Mouse (Mus musculus) frontal cortex, adult (tissue): ENCODE measurements around the gene Gm3646.

Source experiments
- ATAC-seq: cut with Nextera tagmentation; 2 replicates; pipeline ENCODE4 v1.9.2; 2017; ENCODE audit warnings: mild to moderate bottlenecking, moderate library complexity, mixed read lengths; ENCODE audit not compliant: low TSS enrichment

Gm3646 gene

DNA sequence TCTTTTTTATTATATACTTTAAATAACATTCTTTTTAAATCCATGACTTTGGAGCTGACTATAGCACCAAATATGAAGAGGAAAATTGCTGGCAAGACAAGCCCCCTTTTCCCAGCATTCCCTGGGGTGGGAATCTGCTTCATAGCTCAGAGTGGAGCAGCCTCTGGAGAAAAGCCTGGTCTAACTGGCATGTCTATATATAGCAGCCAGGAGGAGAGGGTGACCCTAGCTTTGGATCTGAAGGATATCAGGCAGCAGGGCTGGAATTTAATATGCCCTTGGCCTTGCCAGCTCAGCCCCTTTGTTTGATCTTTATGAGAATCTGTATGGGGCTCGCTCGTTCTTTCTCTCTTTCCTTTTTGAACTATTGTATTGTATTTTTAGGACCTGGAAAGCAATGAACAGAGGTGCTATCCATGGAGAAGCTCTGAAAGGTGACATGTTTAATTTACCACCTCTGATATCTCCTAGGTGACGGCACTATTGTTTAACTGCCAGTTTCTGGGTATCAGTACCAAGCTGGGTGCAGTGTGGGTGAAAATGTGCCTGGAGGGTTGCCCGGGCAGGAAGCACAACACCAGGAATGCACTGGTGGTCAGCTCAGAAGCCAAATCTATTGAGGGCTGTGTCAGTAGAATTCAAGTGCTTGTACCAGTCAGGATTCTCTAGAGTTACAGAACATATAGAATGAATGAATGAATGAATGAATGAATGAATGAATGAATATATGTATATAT lies at the start of gene Gm3646:
Gene Gm3646 (minus strand): TSS at position 90 of the 737 bp plus-strand sequence.
- no peak for ATAC-seq

DNA sequence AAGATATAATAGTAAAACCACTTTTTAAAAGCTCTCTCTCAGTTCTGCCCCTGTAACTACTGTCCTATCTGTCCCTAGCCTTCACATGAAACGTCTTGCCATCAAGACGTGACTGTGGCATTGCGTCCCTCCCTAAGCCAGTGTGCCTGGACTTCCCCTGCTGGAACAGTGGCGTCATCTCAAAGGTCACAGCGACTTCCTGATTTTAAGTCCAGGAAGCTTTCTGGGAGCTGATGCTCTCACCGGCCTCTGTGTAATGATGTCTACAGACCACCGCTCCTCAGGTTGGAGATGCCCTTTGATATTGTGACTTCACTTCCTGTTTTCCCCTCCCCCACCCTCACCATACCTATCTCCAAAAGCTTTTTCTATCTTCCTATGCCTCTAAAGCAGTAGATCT lies 41.9 kb upstream of the Gm3646 start:
- no peak for ATAC-seq

DNA sequence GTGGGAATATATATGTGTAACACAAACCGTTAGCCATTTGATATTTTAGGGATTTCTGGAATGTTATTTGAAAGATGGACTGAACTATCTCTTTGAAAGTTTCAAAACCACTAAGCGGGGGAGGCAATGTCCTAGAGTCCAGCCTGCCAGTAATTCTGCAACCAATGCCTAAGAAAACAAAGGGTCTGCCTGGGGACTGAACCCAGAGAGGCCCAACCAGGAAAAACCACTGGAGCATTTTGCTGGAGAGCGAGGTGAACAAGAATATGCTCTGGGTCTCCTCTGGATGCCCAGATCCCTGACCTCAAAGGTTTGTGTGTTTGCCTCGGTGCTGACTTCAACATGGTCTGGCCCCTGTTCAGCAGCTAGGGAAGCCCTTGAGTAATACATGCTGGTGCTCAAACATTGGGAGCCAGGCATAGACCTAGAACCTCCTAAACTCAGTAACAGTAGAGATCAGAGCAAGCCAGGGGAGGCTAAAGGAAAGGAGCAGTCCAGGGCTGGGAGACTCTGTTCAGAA lies 41.0 kb upstream of the Gm3646 start:
- no peak for ATAC-seq

DNA sequence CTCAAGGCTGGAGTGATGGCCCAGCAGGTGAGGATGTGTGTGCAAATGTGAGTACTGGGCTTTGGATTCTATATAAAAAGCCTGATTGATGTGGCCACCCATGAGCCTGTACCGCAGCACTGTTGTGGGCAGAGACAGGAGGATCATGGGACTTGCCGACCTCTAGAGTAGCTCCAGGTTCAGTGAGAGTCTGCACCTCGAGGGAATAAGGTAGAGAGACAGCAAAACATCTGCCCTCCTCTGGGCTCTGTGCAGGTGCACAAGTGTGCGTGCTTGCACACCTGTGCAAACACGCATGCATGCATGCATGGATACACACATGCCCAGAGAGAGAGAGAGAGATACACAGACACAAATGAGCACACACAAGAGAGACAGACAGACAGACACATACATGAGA lies 38.2 kb upstream of the Gm3646 start:
- no peak for ATAC-seq

DNA sequence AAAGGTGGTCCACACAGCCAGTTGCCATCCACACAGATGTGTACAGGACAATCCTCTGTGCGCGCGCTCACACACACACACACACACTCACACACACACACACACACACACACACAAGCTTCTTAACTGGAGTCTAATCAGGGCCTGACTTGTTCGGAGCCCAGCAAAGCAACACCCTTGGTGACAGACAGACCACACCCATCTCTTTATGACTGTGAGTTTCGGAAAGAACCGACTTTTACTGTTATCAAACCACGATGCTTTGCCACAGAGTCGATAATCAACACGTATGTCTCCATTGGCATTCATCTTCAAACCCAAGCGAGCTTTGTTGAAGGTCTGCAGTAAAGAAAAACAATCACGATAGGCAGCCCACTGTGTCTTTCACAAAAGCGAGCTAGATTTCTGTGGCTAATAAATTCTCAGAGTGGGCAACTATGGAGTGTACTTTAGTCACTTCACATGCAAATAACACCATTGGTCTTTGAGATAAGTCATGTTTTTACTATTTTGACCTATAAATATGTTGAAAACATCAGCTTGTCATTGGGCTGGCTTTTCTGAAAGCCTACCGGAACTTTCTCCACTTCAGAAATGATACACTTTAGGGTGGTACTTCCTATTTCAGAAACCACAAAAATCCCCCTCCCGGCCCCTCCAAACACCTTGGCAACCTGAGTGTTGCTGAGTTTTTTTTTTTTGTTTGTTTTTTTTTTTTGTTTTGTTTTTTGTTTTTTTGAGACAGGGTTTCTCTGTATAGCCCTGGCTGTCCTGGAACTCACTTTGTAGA lies 37.3 kb upstream of the Gm3646 start:
- ATAC-seq = no peak

DNA sequence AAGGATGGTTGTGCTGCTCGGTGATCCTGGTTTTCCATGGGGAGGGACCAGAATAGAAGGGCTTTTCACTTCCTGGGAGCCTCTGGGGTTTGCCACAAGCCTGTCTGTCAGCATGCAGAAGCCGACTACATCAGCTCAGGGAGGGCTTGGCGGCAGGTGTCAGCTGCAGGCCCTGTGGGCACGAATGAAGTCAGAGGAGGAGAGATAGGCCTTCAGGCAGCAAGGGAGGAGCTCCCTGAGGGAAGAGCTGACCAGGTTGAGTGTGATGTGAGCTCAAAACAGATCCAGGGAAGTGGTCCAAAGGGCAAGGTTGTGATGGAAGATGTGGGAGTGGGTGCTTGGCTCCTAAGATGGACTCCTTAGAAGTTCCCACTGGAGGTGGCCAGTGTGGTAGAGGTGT lies 35.7 kb upstream of the Gm3646 start:
- no peak for ATAC-seq

DNA sequence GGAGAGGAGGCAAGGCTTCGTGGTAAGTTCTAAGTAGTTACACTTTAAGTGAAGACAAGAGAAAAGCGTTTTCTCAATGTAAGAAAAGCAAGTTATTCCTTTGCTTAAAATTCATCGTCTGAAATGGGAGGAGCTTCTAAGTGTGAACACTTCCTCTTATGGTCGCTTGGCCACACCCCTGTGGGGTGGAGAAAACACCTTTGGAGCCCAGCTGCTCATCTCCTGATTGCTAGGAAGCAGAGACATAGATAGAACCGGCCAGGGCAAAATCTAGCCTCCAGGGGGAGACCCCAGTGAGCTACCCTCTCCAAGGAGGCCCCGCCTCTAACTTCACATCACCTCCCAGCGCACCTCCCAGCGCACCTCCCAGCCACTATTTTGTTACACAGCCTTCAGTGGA lies 34.7 kb upstream of the Gm3646 start:
- ATAC-seq = no peak

DNA sequence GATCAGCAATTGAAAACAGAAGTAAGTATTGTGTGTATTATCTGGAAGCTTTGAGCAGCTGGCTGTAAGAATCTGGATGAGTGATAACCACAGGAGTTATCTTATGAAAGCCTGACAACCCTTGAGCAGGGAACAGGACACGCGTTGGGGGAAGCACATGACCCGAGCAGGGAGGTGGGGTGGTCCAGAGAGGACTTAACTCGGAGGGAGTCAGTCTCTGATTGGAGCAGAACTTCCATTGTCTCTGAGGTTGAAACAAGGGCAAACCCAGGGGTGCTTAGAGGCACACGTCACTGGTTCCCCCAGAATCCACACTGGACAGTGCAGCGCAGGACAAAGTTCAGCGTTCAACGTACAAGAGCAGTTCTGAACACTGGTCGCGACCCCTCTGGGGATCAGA lies 34.1 kb upstream of the Gm3646 start:
- ATAC-seq = no peak

DNA sequence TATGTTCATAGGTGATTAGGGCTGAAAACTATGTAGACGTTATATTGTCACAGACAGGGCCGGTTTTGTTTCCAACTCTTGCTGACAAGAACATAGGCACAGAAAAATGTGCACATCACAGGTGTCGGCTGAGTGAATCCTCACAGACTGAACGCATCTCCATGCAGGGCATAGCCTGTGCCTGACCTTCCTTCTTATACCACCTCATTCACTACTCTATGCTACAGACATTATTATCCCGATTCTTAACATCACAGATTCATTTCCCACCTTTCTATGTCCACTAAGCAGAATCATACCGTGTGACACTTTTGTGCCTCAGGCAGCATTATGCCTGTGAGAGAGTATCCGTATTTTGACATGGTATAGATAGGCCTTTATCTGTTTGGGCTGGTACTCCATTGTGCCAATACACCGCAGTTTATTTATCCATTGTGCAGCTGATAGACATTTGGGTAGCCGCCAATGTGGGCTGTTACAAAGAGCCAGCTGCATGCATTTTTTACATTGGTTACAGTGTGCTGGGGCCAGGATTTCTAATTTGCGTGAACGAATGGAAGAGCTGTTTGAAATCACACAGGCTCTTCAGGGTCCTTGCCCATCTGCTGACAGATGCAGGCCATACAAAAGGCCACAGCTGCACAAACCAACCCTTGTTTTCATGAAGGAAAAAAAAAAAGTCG lies 33.5 kb upstream of the Gm3646 start:
- no peak for ATAC-seq

DNA sequence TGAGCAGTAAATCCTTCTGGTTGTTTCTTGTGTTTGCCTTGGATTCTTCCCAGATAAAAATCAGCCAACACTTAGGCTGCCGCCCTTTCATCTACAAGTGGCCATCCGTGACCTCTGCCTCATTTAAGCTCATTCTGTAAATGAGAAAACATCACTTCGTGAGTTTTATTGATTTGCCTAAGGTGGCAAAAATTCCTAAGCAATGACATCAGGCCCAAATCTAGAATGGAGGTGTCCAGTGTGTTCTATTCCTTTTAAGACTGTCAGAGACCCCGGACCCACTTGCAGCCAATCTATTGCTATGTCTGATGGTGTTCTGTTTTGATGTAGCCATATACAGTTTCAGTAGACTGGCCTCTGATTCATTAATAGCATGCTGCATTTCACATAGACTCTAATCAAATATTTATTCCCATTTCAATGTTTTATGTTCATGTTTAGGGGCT lies 26.5 kb upstream of the Gm3646 start:
- no peak for ATAC-seq

DNA sequence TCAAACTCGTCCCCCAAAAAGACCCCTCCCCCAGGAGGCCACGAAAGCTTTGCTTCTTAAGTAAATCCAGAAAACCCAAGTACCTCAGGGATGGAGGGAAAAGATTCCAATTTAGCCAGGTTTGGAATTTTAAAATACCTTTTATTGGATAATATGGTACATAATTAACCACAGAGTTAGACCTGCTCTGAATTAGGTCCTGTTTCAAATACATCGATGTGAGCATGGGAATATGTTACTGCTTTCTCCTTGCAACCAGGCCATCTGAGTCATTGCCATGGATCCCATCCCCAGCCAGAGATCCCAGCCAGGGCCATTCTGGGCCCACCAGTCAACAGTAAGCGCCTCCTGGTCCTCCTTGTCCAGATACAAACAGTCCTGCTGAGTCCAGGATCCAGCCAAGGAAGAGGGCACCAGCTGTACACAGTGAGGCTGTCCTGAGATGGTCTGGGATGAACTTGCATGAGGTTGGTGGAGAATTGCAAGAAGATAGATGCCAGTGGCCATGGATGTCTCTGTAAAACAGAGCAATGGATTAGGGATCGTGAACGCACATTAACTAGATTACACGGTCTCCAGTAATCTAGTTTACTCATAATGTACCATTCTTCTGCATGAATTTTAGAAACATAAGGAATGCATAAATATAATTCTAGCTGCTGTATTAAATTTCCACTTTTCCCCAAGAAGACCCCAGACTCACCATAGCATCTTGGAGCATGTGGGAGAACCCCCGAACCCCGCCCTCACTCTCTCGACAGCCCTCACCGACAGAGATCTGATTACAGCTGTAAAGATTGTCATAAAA lies 25.9 kb upstream of the Gm3646 start:
- no peak for ATAC-seq

DNA sequence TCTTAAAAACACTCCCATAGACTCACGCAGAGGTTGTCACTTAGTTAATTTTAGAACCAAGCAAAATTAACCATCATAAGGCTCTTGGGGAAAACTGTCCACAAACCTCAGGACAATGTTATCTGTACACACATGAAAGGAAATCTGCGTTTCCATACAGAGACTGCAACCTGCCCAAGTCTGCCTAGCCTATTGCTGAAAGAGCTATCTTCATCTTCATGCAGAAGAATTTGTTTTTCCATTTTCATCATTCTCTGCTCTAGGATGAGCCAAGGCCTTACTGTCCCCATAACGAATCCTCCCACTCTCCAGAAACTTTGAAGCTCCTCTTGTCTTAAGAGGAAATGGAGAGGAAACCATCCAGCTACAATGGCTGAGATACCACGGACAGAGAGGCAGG lies 19.8 kb upstream of the Gm3646 start:
- peak; percentile 62 for ATAC-seq

DNA sequence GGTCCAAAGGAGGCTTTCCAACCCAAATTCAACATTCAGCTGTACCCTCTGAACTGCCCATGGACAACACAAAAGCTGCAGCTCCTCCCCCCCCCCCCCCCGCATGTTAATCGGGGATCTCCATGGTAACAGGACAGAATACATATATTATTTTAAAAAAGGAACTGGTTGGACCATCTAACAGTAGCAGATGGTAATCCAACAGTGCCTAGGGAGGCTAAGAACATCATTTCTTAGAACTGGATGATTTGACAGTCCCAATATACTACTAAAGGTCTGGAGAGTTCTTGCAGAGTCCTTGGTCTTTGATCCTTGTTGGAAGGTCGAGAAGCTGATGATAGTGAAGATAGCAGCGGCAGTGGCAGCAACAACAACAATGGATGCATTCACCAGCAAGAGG lies 19.1 kb upstream of the Gm3646 start:
- peak; percentile 59; the same call in 1 of the 2 replicates for ATAC-seq

DNA sequence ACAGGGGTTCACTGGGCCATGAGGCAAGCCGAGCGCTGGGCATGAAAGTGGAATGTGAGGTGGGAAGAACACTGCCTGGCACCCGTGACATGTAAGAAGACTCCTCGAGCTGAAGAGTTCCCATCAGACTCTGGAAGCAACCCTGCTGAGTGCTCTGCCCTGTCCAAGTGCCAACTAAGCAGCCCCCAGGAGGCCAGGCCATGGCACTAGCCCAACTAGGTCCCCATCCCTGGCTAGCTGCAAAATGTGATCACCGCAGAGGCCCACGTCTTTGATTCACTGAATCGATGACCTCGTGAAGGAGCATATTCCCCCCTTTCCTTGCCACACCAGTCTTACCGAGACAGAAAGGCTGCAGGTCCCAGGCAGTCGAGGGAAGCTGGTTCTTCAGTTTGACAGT lies 14.5 kb upstream of the Gm3646 start:
- no peak for ATAC-seq

DNA sequence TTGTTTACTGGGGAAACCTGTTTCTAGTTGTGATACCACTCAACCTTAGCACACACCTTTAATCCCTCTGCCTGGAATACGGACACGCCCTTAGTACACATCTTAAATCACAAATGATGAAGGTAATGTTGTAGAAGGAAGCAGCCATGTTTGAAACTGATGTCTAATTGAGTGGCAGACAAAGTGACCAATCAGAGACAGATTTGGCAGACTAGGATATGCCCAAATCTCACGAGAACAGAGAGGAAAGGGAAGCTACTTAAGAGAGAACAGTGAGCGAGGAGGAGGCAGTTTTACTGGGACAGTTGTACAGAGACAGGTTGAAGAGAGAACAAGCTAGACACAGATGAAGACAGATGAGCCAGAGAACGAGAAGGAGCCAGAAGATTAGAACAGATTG lies 10.6 kb upstream of the Gm3646 start:
- ATAC-seq = no peak

DNA sequence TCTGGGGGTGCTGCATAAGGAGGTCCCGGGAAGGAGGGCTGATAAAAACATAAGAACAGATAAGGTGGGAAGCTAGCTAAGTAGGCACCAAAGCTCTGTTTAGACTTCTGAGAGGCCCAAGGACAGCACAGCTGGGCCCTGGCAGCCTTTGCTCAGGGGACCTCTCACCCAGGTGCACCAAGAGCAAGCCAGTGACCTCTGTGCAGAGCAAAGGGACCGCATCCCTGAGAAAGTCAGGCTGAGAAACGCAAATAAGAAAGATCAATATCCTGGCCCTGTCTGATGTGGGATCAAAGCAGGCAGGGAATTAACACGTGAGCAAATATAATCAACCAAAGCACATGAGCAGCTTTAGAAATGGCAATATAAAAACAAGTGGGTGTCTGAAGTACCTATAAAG lies 7.9 kb upstream of the Gm3646 start:
- ATAC-seq = no peak

DNA sequence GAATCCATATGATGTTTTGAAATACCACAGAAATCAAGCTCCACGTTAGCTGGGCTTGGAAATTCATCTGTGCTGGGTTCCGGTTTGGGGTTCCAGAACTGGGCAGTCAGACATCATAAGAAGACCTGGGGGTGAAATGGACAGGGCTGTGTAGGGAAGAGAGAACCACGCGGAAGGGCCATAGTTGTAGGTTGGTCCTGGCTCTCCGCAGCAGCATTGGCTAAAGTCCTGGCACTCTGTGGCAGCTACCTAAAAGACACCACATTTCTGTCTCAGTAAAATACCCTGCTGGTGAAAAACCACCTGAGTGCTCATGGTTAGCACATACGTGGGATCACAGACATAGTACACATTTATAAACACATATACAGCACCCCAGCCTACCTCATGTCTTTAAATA lies 343 bp downstream of the Gm3646 start:
- ATAC-seq = no peak

DNA sequence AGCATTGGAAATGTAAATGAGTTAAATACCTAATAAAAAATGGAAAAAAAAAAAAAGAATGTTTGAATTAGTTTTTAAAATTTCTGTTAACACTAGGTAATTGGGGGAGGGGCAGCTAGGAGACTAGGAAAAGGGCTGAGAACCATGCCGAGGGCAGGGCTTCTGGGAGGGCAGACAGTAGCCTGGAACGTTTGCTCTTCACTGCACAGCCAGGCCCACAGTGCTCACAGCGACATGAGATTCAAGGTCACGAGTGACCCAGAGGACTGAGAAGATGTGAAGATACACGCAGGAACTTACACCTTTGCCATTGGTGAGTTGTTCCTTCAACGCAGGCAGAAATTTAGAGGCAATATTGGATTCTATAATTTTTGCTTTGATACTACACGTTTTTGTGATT lies 2.2 kb downstream of the Gm3646 start:
- no peak for ATAC-seq

DNA sequence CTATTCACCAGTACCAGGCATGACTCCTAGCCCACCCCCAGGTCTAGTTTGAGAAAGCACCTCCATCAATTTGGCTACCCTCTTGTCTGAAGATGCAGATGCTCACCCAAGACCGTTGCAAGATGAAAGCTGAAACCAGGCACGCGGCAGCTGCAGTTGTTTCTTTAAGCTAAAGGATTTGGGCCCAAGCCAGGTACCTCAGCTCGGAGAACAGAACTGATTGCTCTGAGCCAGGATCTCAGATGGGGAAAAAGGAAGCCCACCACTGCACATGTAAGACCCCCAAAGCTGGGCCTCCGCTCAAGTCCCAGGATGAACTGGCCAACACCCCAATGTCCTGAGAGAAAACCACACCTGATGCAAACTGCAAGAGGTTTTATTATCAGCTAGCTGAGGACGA lies 7.6 kb downstream of the Gm3646 start:
- no peak for ATAC-seq

DNA sequence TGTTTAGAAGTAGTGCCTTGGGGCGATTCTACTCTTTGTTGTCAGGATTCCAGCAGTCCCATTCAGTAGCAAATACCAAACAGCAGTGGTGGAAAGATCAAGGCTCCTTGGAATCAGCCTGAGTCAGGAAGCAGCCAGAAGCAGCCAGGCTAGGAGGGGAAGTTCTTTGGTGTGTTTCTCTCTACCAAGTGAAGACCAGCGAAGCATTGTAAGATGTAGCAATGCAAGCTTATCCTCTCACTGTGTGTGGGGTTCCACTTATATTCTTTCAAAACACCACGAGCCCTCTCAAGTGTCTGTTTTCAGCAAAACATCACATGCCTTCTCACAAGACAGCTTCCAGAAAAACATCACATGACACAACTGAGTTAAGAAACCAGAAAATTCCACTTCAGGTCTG lies 8.4 kb downstream of the Gm3646 start:
- no peak for ATAC-seq

DNA sequence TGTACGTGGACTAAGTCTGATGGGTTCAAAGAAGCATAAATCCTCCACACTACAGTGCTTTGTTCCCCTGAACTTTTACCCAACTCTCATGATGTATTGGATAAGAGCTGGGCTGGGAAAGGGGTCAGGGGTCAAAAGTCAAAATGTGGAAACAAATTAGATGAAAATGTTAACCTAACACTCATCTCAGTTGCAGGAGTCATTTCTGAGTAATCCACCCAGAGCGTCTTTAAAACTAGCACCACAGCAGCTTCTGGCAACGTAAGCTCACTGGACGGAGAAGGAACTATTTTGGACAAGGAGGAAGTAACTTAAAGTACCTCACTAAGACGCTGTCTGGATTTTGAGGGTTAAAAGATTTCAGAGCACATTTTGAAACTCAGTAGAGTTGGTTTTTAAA lies 20.5 kb downstream of the Gm3646 start:
- no peak for ATAC-seq

DNA sequence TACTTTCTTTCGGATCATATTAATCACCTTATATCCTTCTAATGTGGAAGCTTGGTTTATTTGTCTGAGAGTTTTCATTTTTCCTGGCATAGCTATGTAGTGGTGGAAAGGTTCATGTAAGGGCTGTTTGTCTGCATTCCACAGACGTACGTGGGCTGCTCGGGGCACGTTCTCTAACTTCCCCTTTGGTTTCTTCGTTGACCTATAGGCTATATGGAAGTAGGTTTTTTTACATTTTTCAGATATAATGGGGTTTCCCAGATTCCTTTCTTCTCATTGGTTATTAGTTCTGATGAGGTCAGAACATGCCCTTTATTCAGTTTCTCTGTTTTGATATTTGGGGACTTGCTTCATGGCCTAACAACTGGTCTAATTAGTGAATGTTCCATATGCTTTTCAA lies 23.3 kb downstream of the Gm3646 start:
- ATAC-seq = no peak
